8 mouse cellular contexts compared by ENCODE assay signal in genomic region chr1:138619996-138620461, GRCm38 (mm10). TPM values are rescaled to one million over a fixed set of nuclear protein-coding genes. Genes with fewer than 3 reads are reported as not detected.
DNase-seq lines count a peak whose midpoint lies in the region; ATAC-seq and TF ChIP-seq lines count a peak whose summit lies in the region.

Gene Nek7, minus strand, starts transcription at chr1:138620141.

- peak within 1 kb of the TSS; percentile 35; the same call in 1 of the 2 replicates for H3K27ac ChIP-seq in cerebellum, adult 2 months (ENCODE audit: insufficient read depth, low read length)
- H3K27ac ChIP-seq in brown adipose tissue, adult 24 weeks (replicated peaks; ENCODE audit: low read depth, low read length), result peak within 1 kb of the TSS; percentile 70
- peak within 1 kb of the TSS; percentile 82 for H3K27ac ChIP-seq in hindbrain, embryonic 13.5 days

- no peak for ATAC-seq in hindbrain, embryonic 13.5 days (ENCODE audit: low FRiP score)

- H3K9ac ChIP-seq in hindbrain, embryonic 13.5 days, result peak within 1 kb of the TSS; percentile 71

- H3K9me3 ChIP-seq in hindbrain, embryonic 13.5 days, result no peaks in the 10 kb centered on the region

- TF ChIP-seq POLR2A in cerebellum, adult 2 months (IDR thresholded peaks at IDR 0.05; ENCODE audit: borderline replicate concordance, insufficient read depth, low read length), result no peak

- TF ChIP-seq CTCF in cerebellum, adult 2 months (IDR thresholded peaks at IDR 0.05; ENCODE audit: borderline replicate concordance, insufficient read depth, low read depth, low read length), result no peak

- H3K4me1 ChIP-seq in cerebellum, adult 2 months (ENCODE audit: control insufficient read depth, insufficient read depth, low read length), result no peaks in the 10 kb centered on the region
- H3K4me1 ChIP-seq in brown adipose tissue, adult 24 weeks (ENCODE audit: control insufficient read depth, insufficient read depth, insufficient read length, low read length), result no peaks in the 10 kb centered on the region
- H3K4me1 ChIP-seq in hindbrain, embryonic 13.5 days (replicated peaks), result peaks cover 13% of the 10 kb centered on the region

- H3K4me3 ChIP-seq in cerebellum, adult 2 months (replicated peaks; ENCODE audit: insufficient read depth, low read depth, low read length), result peak within 1 kb of the TSS; percentile 60
- peak within 1 kb of the TSS; percentile 88 for H3K4me3 ChIP-seq in brown adipose tissue, adult 24 weeks (ENCODE audit: insufficient read depth, low read depth, low read length)
- H3K4me3 ChIP-seq in hindbrain, embryonic 13.5 days, result peak within 1 kb of the TSS; percentile 78

- no peak for DNase-seq in cerebellum, adult 2 months
- no peak for DNase-seq in cerebellum, adult 8-10 months
- DNase-seq in gastrocnemius, adult 18-20 months (ENCODE audit: low spot score), result peak; percentile 40
- peak; percentile 36 for DNase-seq in layer of hippocampus, adult 9-11 months
- DNase-seq in lung, postnatal 10 days, result peak; percentile 73
- DNase-seq in skeletal muscle tissue, adult 2 months (ENCODE audit: low read depth, low spot score), result peak; percentile 21

- no peaks in the 10 kb centered on the region for H3K36me3 ChIP-seq in hindbrain, embryonic 13.5 days

- no peaks in the 10 kb centered on the region; the same call in 1 of the 2 replicates for H3K27me3 ChIP-seq in cerebellum, adult 2 months (ENCODE audit: control insufficient read depth, insufficient read depth, low read length)
- no peaks in the 10 kb centered on the region for H3K27me3 ChIP-seq in hindbrain, embryonic 13.5 days

- peak within 1 kb of the TSS; percentile 76 for H3K4me2 ChIP-seq in hindbrain, embryonic 13.5 days

- 13% methylated on average over 11 of the region's 11 CpGs for WGBS in cerebellum, adult 2 months
- WGBS in hindbrain, embryonic 13.5 days, result 2% methylated on average over 11 of the region's 11 CpGs

RNA-seq across cellular contexts. Expression of gene Nek7, which starts in this region (rescaled TPM):
- 18.3 and 21.5 TPM in 2 replicates for polyA plus RNA-seq in cerebellum, adult 2 months (2012; rRNA removed)
- 43.8 and 49.9 TPM in 2 replicates for polyA plus RNA-seq in brown adipose tissue, adult 24 weeks (2012; ENCODE audit: insufficient read depth, insufficient read length, missing spikeins)
- total RNA-seq in gastrocnemius, adult 18-20 months (2021), result 100 to 1,000 TPM; 111 to 124 TPM
- polyA plus RNA-seq in hindbrain, embryonic 13.5 days (2015; fragmentation: Nextera tagmentation; extraction: Ambion mirVana), result 13.1 and 13.8 TPM in 2 replicates

Comparison
In these comparisons a context has a peak if more than half of its experiments do, and no peak if none do; other contexts are left out.
1. DNase-seq: peak in gastrocnemius, adult 18-20 months (single experiment), layer of hippocampus, adult 9-11 months (single experiment), lung, postnatal 10 days (single experiment) and skeletal muscle tissue, adult 2 months (single experiment); none in cerebellum, adult 2 months (0 of 2) and cerebellum, adult 8-10 months (single experiment).
2. Peak in every context shown above with its lines, with median percentiles within 50 percentile points of each other: H3K27ac ChIP-seq and H3K4me3 ChIP-seq.